Mouse (Mus musculus): ENCODE results near the gene Esr1. TPM values are rescaled to one million over a fixed set of nuclear protein-coding genes. Genes with fewer than 3 reads are reported as not detected.

Esr1 gene
- polyA plus RNA-seq, 1 experiment from 2014 or later = 0.93 TPM

- Histone ChIP-seq H3K27me3 (ENCODE audit: control insufficient read depth, insufficient read depth, low read length) (no peaks in the 10 kb centered on the region), H3K4me3 (ENCODE audit: control insufficient read depth in 1 of 2, insufficient read depth in 1 of 2, low read depth in 1 of 2, low read length in 2 of 2) (no peak overlapping the region), H3K4me2 (ENCODE audit: low read length) (no peak overlapping the region), H3K9me3 (ENCODE audit: control insufficient read depth, low read length) (no peaks in the 10 kb centered on the region), H3K27ac (replicated peaks in 1 of 2; ENCODE audit: control insufficient read depth in 1 of 2, insufficient read depth in 1 of 2, low read depth in 2 of 2, low read length in 2 of 2) (no peak overlapping the region), H3K36me3 (ENCODE audit: control insufficient read depth, insufficient read depth, low read length) (no peaks in the 10 kb centered on the region), H3K9ac (ENCODE audit: low read length) (no peak overlapping the region), H3K4me1 (ENCODE audit: control insufficient read depth in 2 of 2, insufficient read depth in 2 of 2, low read length in 2 of 2) (no peaks in the 10 kb centered on the region)
- no peak for ATAC-seq (ENCODE audit: insufficient number of reproducible peaks, insufficient read depth, low FRiP score, low read depth)
- WGBS = 82% methylated on average over 7 of the region's 7 CpGs
Measured at GRCm38 (mm10) chr10:4971156-4971555, 359.8 kb downstream of the Esr1 start.

- Histone ChIP-seq H3K9me3 (ENCODE audit: control insufficient read depth, low read length) (no peaks in the 10 kb centered on the region), H3K27me3 (ENCODE audit: control insufficient read depth, insufficient read depth, low read length) (no peaks in the 10 kb centered on the region), H3K4me3 (ENCODE audit: control insufficient read depth in 1 of 2, insufficient read depth in 1 of 2, low read depth in 1 of 2, low read length in 2 of 2) (no peak overlapping the region), H3K27ac (replicated peaks in 1 of 2; ENCODE audit: control insufficient read depth in 1 of 2, insufficient read depth in 1 of 2, low read depth in 2 of 2, low read length in 2 of 2) (no peak overlapping the region), H3K4me1 (ENCODE audit: control insufficient read depth in 2 of 2, insufficient read depth in 2 of 2, low read length in 2 of 2) (no peaks in the 10 kb centered on the region), H3K4me2 (ENCODE audit: low read length) (no peak overlapping the region), H3K9ac (ENCODE audit: low read length) (no peak overlapping the region), H3K36me3 (ENCODE audit: control insufficient read depth, insufficient read depth, low read length) (no peaks in the 10 kb centered on the region)
- ATAC-seq (ENCODE audit: insufficient number of reproducible peaks, insufficient read depth, low FRiP score, low read depth) = no peak
Measured at GRCm38 (mm10) chr10:4971586-4971985, 360.2 kb downstream of the Esr1 start.

GRCm38 (mm10) chr10:4972026-4972425, 360.6 kb downstream of the Esr1 start:
- no peak overlapping the region for H3K4me3 ChIP-seq (ENCODE audit: control insufficient read depth in 1 of 2, insufficient read depth in 1 of 2, low read depth in 1 of 2, low read length in 2 of 2)
- no peak overlapping the region for H3K27ac ChIP-seq (replicated peaks in 1 of 2; ENCODE audit: control insufficient read depth in 1 of 2, insufficient read depth in 1 of 2, low read depth in 2 of 2, low read length in 2 of 2)
- no peak overlapping the region for H3K9ac ChIP-seq (ENCODE audit: low read length)
- H3K4me2 ChIP-seq (ENCODE audit: low read length) = no peak overlapping the region
- no peaks in the 10 kb centered on the region for H3K36me3 ChIP-seq (ENCODE audit: control insufficient read depth, insufficient read depth, low read length)
- no peaks in the 10 kb centered on the region for H3K27me3 ChIP-seq (ENCODE audit: control insufficient read depth, insufficient read depth, low read length)
- no peaks in the 10 kb centered on the region for H3K4me1 ChIP-seq (ENCODE audit: control insufficient read depth in 2 of 2, insufficient read depth in 2 of 2, low read length in 2 of 2)
- H3K9me3 ChIP-seq (ENCODE audit: control insufficient read depth, low read length) = no peaks in the 10 kb centered on the region
- ATAC-seq (ENCODE audit: insufficient number of reproducible peaks, insufficient read depth, low FRiP score, low read depth) = no peak
- WGBS = 46% methylated on average over 2 of the region's 2 CpGs

GRCm38 (mm10) chr10:4974246-4974645, 362.9 kb downstream of the Esr1 start:
- 52% methylated on average over 4 of the region's 4 CpGs for WGBS
- Histone ChIP-seq H3K9me3 (ENCODE audit: control insufficient read depth, low read length) (no peaks in the 10 kb centered on the region), H3K4me2 (ENCODE audit: low read length) (no peak overlapping the region), H3K4me1 (ENCODE audit: control insufficient read depth in 2 of 2, insufficient read depth in 2 of 2, low read length in 2 of 2) (no peaks in the 10 kb centered on the region), H3K9ac (ENCODE audit: low read length) (no peak overlapping the region), H3K27me3 (ENCODE audit: control insufficient read depth, insufficient read depth, low read length) (no peaks in the 10 kb centered on the region), H3K27ac (replicated peaks in 1 of 2; ENCODE audit: control insufficient read depth in 1 of 2, insufficient read depth in 1 of 2, low read depth in 2 of 2, low read length in 2 of 2) (no peak overlapping the region), H3K4me3 (ENCODE audit: control insufficient read depth in 1 of 2, insufficient read depth in 1 of 2, low read depth in 1 of 2, low read length in 2 of 2) (no peak overlapping the region), H3K36me3 (ENCODE audit: control insufficient read depth, insufficient read depth, low read length) (no peaks in the 10 kb centered on the region)
- ATAC-seq (ENCODE audit: insufficient number of reproducible peaks, insufficient read depth, low FRiP score, low read depth) = no peak

GRCm38 (mm10) chr10:4976557-4976956, 365.2 kb downstream of the Esr1 start:
- H3K4me2 ChIP-seq (ENCODE audit: low read length) = no peak overlapping the region
- H3K36me3 ChIP-seq (ENCODE audit: control insufficient read depth, insufficient read depth, low read length) = no peaks in the 10 kb centered on the region

GRCm38 (mm10) chr10:4977374-4977773, 366.0 kb downstream of the Esr1 start:
- 93% methylated on average over 3 of the region's 3 CpGs for WGBS
- Histone ChIP-seq H3K4me3 (ENCODE audit: control insufficient read depth in 1 of 2, insufficient read depth in 1 of 2, low read depth in 1 of 2, low read length in 2 of 2) (no peak overlapping the region), H3K27me3 (ENCODE audit: control insufficient read depth, insufficient read depth, low read length) (no peaks in the 10 kb centered on the region), H3K4me2 (ENCODE audit: low read length) (no peak overlapping the region), H3K27ac (replicated peaks in 1 of 2; ENCODE audit: control insufficient read depth in 1 of 2, insufficient read depth in 1 of 2, low read depth in 2 of 2, low read length in 2 of 2) (no peak overlapping the region), H3K9ac (ENCODE audit: low read length) (no peak overlapping the region), H3K4me1 (ENCODE audit: control insufficient read depth in 2 of 2, insufficient read depth in 2 of 2, low read length in 2 of 2) (no peaks in the 10 kb centered on the region), H3K36me3 (ENCODE audit: control insufficient read depth, insufficient read depth, low read length) (no peaks in the 10 kb centered on the region), H3K9me3 (ENCODE audit: control insufficient read depth, low read length) (no peaks in the 10 kb centered on the region)
- no peak for ATAC-seq (ENCODE audit: insufficient number of reproducible peaks, insufficient read depth, low FRiP score, low read depth)

More at GRCm38 (mm10) chr10:4976557-4976956, 365.2 kb downstream of the Esr1 start:
- ATAC-seq (ENCODE audit: insufficient number of reproducible peaks, insufficient read depth, low FRiP score, low read depth) = no peak
- Histone ChIP-seq H3K27me3 (ENCODE audit: control insufficient read depth, insufficient read depth, low read length) (no peaks in the 10 kb centered on the region), H3K9me3 (ENCODE audit: control insufficient read depth, low read length) (no peaks in the 10 kb centered on the region), H3K4me3 (ENCODE audit: control insufficient read depth in 1 of 2, insufficient read depth in 1 of 2, low read depth in 1 of 2, low read length in 2 of 2) (no peak overlapping the region), H3K27ac (replicated peaks in 1 of 2; ENCODE audit: control insufficient read depth in 1 of 2, insufficient read depth in 1 of 2, low read depth in 2 of 2, low read length in 2 of 2) (no peak overlapping the region), H3K9ac (ENCODE audit: low read length) (no peak overlapping the region), H3K4me1 (ENCODE audit: control insufficient read depth in 2 of 2, insufficient read depth in 2 of 2, low read length in 2 of 2) (no peaks in the 10 kb centered on the region)
- 66% methylated on average over 2 of the region's 2 CpGs for WGBS

- no peaks in the 10 kb centered on the region for H3K9me3 ChIP-seq (ENCODE audit: control insufficient read depth, low read length)
- H3K9ac ChIP-seq (ENCODE audit: low read length) = no peak overlapping the region
- no peak overlapping the region for H3K27ac ChIP-seq (replicated peaks in 1 of 2; ENCODE audit: control insufficient read depth in 1 of 2, insufficient read depth in 1 of 2, low read depth in 2 of 2, low read length in 2 of 2)
- no peaks in the 10 kb centered on the region for H3K36me3 ChIP-seq (ENCODE audit: control insufficient read depth, insufficient read depth, low read length)
- H3K4me1 ChIP-seq (ENCODE audit: control insufficient read depth in 2 of 2, insufficient read depth in 2 of 2, low read length in 2 of 2) = no peaks in the 10 kb centered on the region
- 48% methylated on average over 2 of the region's 2 CpGs for WGBS
- H3K4me2 ChIP-seq (ENCODE audit: low read length) = no peak overlapping the region
- ATAC-seq (ENCODE audit: insufficient number of reproducible peaks, insufficient read depth, low FRiP score, low read depth) = no peak
- no peaks in the 10 kb centered on the region for H3K27me3 ChIP-seq (ENCODE audit: control insufficient read depth, insufficient read depth, low read length)
- no peak overlapping the region for H3K4me3 ChIP-seq (ENCODE audit: control insufficient read depth in 1 of 2, insufficient read depth in 1 of 2, low read depth in 1 of 2, low read length in 2 of 2)
Measured at GRCm38 (mm10) chr10:4983919-4984318, 372.5 kb downstream of the Esr1 start.

- H3K27me3 ChIP-seq (ENCODE audit: control insufficient read depth, insufficient read depth, low read length) = no peaks in the 10 kb centered on the region
- no peak for ATAC-seq (ENCODE audit: insufficient number of reproducible peaks, insufficient read depth, low FRiP score, low read depth)
- H3K9ac ChIP-seq (ENCODE audit: low read length) = no peak overlapping the region
- no peak overlapping the region for H3K4me2 ChIP-seq (ENCODE audit: low read length)
- no peaks in the 10 kb centered on the region for H3K36me3 ChIP-seq (ENCODE audit: control insufficient read depth, insufficient read depth, low read length)
- no peak overlapping the region for H3K4me3 ChIP-seq (ENCODE audit: control insufficient read depth in 1 of 2, insufficient read depth in 1 of 2, low read depth in 1 of 2, low read length in 2 of 2)
- H3K27ac ChIP-seq (replicated peaks in 1 of 2; ENCODE audit: control insufficient read depth in 1 of 2, insufficient read depth in 1 of 2, low read depth in 2 of 2, low read length in 2 of 2) = no peak overlapping the region
- WGBS = 39% methylated on average over 3 of the region's 3 CpGs
- no peaks in the 10 kb centered on the region for H3K9me3 ChIP-seq (ENCODE audit: control insufficient read depth, low read length)
- 0 out of 4 replicates have a peak, but pooled peaks cover 2 to 3% of the 10 kb centered on the region in 2 experiments for H3K4me1 ChIP-seq (ENCODE audit: control insufficient read depth in 2 of 2, insufficient read depth in 2 of 2, low read length in 2 of 2)
Measured at GRCm38 (mm10) chr10:4993802-4994201, 382.4 kb downstream of the Esr1 start.
